Mouse (Mus musculus) liver, adult 2 months (tissue): Measurements from ENCODE around the gene Zfp654.

Experiments
- CTCF ChIP-seq: fragments of 200-500 bp; IDR thresholded peaks from 2 replicates; pipeline ENCODE4 v1.5.1; 2011; ENCODE audit warnings: low read depth, low read length, control low read depth
- POLR2A ChIP-seq: fragments of 200-500 bp; IDR thresholded peaks from 2 replicates; pipeline ENCODE4 v1.6.1; 2011; ENCODE audit warnings: low read length, control low read depth; ENCODE audit not compliant: insufficient read depth; ENCODE audit errors: extremely low read depth

GRCm38 (mm10) chr16:64872841-64873240, 21.4 kb upstream of the Zfp654 start:
- TF ChIP-seq POLR2A (no peak), CTCF (no peak)
